Mouse (Mus musculus): ENCODE measurements around the gene Olfr904. TPM values are rescaled to one million over a fixed set of nuclear protein-coding genes. Genes with fewer than 3 reads are reported as not detected.

The Olfr904 gene
- polyA plus RNA-seq, 1 experiment from 2014 or later: not detected

DNA sequence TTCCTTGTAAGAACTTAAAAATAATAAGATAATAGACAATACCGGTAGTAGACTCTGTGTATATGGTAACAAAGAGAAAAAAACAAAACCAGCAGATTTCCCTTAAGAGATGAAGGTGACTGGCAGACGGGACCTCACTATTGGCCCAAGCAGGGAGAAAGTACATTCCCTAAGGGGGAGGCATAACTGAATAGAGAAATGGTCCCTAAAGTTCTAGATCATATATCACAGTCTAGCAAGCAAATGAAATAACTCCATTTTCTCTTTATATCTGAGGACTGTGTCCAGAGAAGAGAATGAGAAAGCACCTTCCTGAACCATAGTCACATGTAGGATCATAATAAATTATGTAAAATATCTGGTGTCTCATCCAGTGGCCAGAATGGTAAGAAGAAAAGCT, 32.6 kb downstream of the Olfr904 start, which contains the start of gene Olfr907:
Olfr907 (plus strand) TSS at position 301 of the 400 bp plus-strand sequence.
- H3K27ac ChIP-seq (replicated peaks; ENCODE audit: low read depth, low read length): no peak within 1 kb of the TSS
- H3K4me1 ChIP-seq (ENCODE audit: control insufficient read depth, insufficient read depth, low read length): no peaks in the 10 kb centered on the region
- H3K9ac ChIP-seq (replicated peaks; ENCODE audit: low read length): no peak within 1 kb of the TSS
- DNase-seq (ENCODE audit: low spot score): no peak
- no peaks in the 10 kb centered on the region for H3K36me3 ChIP-seq (replicated peaks; ENCODE audit: control insufficient read depth, insufficient read depth, low read depth, low read length)
- no peak within 1 kb of the TSS for H3K4me2 ChIP-seq (ENCODE audit: low read depth, low read length)
- no peaks in the 10 kb centered on the region for H3K27me3 ChIP-seq (ENCODE audit: control insufficient read depth, insufficient read depth, low read length)
- no peak for ATAC-seq (replicated peaks; ENCODE audit: insufficient number of reproducible peaks, low FRiP score, low TSS enrichment, low read depth)
- no peaks in the 10 kb centered on the region for H3K9me3 ChIP-seq (replicated peaks; ENCODE audit: control insufficient read depth, low read length)
- WGBS: 75% methylated on average over 2 of the region's 2 CpGs
- no peak within 1 kb of the TSS for H3K4me3 ChIP-seq (ENCODE audit: low read depth, low read length)

DNA sequence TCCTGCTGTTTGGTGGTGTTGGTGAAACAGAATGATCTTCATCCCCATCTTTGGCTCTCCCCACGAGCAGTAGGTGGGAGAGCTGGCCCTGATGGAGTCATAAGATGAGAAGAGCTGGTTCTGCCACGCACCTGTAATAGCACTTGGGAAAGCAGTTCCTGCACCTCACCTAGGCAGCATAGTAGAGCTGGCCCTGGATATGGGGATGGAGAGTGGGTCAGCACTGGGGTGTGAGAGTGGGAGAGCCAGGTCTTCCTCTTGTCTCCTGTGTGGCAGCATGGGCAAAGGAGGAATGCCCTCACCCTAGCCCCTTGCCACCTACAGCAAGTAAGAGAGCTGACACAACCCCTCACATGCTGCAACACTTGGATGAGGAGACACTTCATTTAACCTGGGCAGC, 49.4 kb downstream of the Olfr904 start:
- Histone ChIP-seq H3K9me3 (replicated peaks; ENCODE audit: control insufficient read depth, low read length) (no peaks in the 10 kb centered on the region), H3K9ac (replicated peaks; ENCODE audit: low read length) (no peak overlapping the region), H3K27ac (replicated peaks; ENCODE audit: low read depth, low read length) (no peak overlapping the region), H3K4me2 (ENCODE audit: low read depth, low read length) (no peak overlapping the region), H3K4me3 (ENCODE audit: low read depth, low read length) (no peak overlapping the region), H3K27me3 (ENCODE audit: control insufficient read depth, insufficient read depth, low read length) (no peaks in the 10 kb centered on the region), H3K4me1 (ENCODE audit: control insufficient read depth, insufficient read depth, low read length) (no peaks in the 10 kb centered on the region), H3K36me3 (replicated peaks; ENCODE audit: control insufficient read depth, insufficient read depth, low read depth, low read length) (no peaks in the 10 kb centered on the region)
- no peak for ATAC-seq (replicated peaks; ENCODE audit: insufficient number of reproducible peaks, low FRiP score, low TSS enrichment, low read depth)
- DNase-seq (ENCODE audit: low spot score): no peak
- 72% methylated on average over 2 of the region's 2 CpGs for WGBS

Other genes starting within 250 kb of the Olfr904 start
- gene Olfr894, start 245.1 kb upstream of the Olfr904 start, polyA plus RNA-seq (2014; fragmentation: Nextera tagmentation; extraction: Ambion mirVana): not detected in 2 replicates
- not detected in 2 replicates for gene Olfr143, start 210.4 kb upstream of the Olfr904 start, polyA plus RNA-seq (2014; fragmentation: Nextera tagmentation; extraction: Ambion mirVana)
- not detected in 2 replicates for gene Olfr895, start 195.3 kb upstream of the Olfr904 start, polyA plus RNA-seq (2014; fragmentation: Nextera tagmentation; extraction: Ambion mirVana)
- not detected in 2 replicates for gene Olfr896-ps1, start 172.0 kb upstream of the Olfr904 start, polyA plus RNA-seq (2014; fragmentation: Nextera tagmentation; extraction: Ambion mirVana)
- gene Olfr25, start 134.1 kb upstream of the Olfr904 start, polyA plus RNA-seq (2014; fragmentation: Nextera tagmentation; extraction: Ambion mirVana): not detected in 2 replicates
- gene Olfr898, start 114.7 kb upstream of the Olfr904 start, polyA plus RNA-seq (2014; fragmentation: Nextera tagmentation; extraction: Ambion mirVana): not detected in 2 replicates
- not detected in 2 replicates for gene Olfr250, start 96.2 kb upstream of the Olfr904 start, polyA plus RNA-seq (2014; fragmentation: Nextera tagmentation; extraction: Ambion mirVana)
- not detected in 2 replicates for gene Olfr251, start 86.1 kb upstream of the Olfr904 start, polyA plus RNA-seq (2014; fragmentation: Nextera tagmentation; extraction: Ambion mirVana)
- gene Olfr147, start 61.4 kb upstream of the Olfr904 start, polyA plus RNA-seq (2014; fragmentation: Nextera tagmentation; extraction: Ambion mirVana): not detected in 2 replicates
- not detected in 2 replicates for gene Olfr901, start 33.7 kb upstream of the Olfr904 start, polyA plus RNA-seq (2014; fragmentation: Nextera tagmentation; extraction: Ambion mirVana)
- gene Olfr902, start 15.5 kb upstream of the Olfr904 start, polyA plus RNA-seq (2014; fragmentation: Nextera tagmentation; extraction: Ambion mirVana): not detected in 2 replicates
- not detected in 2 replicates for gene Olfr905, start 8.0 kb downstream of the Olfr904 start, polyA plus RNA-seq (2014; fragmentation: Nextera tagmentation; extraction: Ambion mirVana)
- not detected in 2 replicates for gene Olfr906, start 23.9 kb downstream of the Olfr904 start, polyA plus RNA-seq (2014; fragmentation: Nextera tagmentation; extraction: Ambion mirVana)
- gene Olfr907, start 32.7 kb downstream of the Olfr904 start, polyA plus RNA-seq (2014; fragmentation: Nextera tagmentation; extraction: Ambion mirVana): not detected in 2 replicates
- gene Olfr911-ps1, start 58.4 kb downstream of the Olfr904 start, polyA plus RNA-seq (2014; fragmentation: Nextera tagmentation; extraction: Ambion mirVana): not detected in 2 replicates
- gene Olfr910, start 74.7 kb downstream of the Olfr904 start, polyA plus RNA-seq (2014; fragmentation: Nextera tagmentation; extraction: Ambion mirVana): not detected in 2 replicates
- gene Olfr912, start 117.0 kb downstream of the Olfr904 start, polyA plus RNA-seq (2014; fragmentation: Nextera tagmentation; extraction: Ambion mirVana): not detected in 2 replicates
- not detected in 2 replicates for gene Olfr913, start 129.6 kb downstream of the Olfr904 start, polyA plus RNA-seq (2014; fragmentation: Nextera tagmentation; extraction: Ambion mirVana)
- gene Olfr914, start 142.0 kb downstream of the Olfr904 start, polyA plus RNA-seq (2014; fragmentation: Nextera tagmentation; extraction: Ambion mirVana): not detected in 2 replicates
- not detected in 2 replicates for gene Olfr916, start 196.7 kb downstream of the Olfr904 start, polyA plus RNA-seq (2014; fragmentation: Nextera tagmentation; extraction: Ambion mirVana)
- not detected in 2 replicates for gene Olfr917, start 202.7 kb downstream of the Olfr904 start, polyA plus RNA-seq (2014; fragmentation: Nextera tagmentation; extraction: Ambion mirVana)
- gene Olfr918, start 211.5 kb downstream of the Olfr904 start, polyA plus RNA-seq (2014; fragmentation: Nextera tagmentation; extraction: Ambion mirVana): not detected in 2 replicates
- not detected in 2 replicates for gene Olfr919, start 240.5 kb downstream of the Olfr904 start, polyA plus RNA-seq (2014; fragmentation: Nextera tagmentation; extraction: Ambion mirVana)

Data from embryonic facial prominence, embryonic 11.5 days (tissue).